Mouse (Mus musculus) kidney, postnatal 14 days (tissue): ENCODE measurements around the gene Celf2.
A peak's percentile ranks its signal among the peaks of the same experiment; 100 is the strongest.
"Not testable (repeated sequence)": the region's sequence is repeated elsewhere in the genome, so short reads cannot be mapped to it uniquely, and the experiment has no call there.

Source experiments
- DNase-seq: peaks from one replicate; pipeline ENCODE4 v3.0.0; 2022; ENCODE audit warnings: mixed read lengths

The Celf2 gene

GRCm38 (mm10) chr2:7378736-7379135 is 130.6 kb downstream of the Celf2 start:
- DNase-seq: no peak

GRCm38 (mm10) chr2:7377878-7378277 is 131.5 kb downstream of the Celf2 start:
- DNase-seq: no peak

GRCm38 (mm10) chr2:7367738-7368137 is 141.6 kb downstream of the Celf2 start:
- no peak for DNase-seq

- DNase-seq: no peak
These were observed 149.8 kb downstream of the Celf2 start for GRCm38 (mm10) chr2:7359557-7359956.

GRCm38 (mm10) chr2:7358816-7359215 is 150.5 kb downstream of the Celf2 start:
- no peak for DNase-seq

- no peak for DNase-seq
These were observed 158.1 kb downstream of the Celf2 start for GRCm38 (mm10) chr2:7351234-7351633.

GRCm38 (mm10) chr2:7346703-7347461 is 162.5 kb downstream of the Celf2 start:
- DNase-seq: no peak

GRCm38 (mm10) chr2:7344951-7345350 is 164.4 kb downstream of the Celf2 start:
- no peak for DNase-seq

GRCm38 (mm10) chr2:7342911-7343478 is 166.4 kb downstream of the Celf2 start:
- no peak for DNase-seq

- no peak for DNase-seq
These were observed 174.5 kb downstream of the Celf2 start for GRCm38 (mm10) chr2:7334846-7335245.

- DNase-seq: no peak
These were observed 181.1 kb downstream of the Celf2 start for GRCm38 (mm10) chr2:7328018-7328899.

GRCm38 (mm10) chr2:7319760-7320159 is 189.6 kb downstream of the Celf2 start:
- DNase-seq: no peak

- no peak for DNase-seq
These were observed 197.6 kb downstream of the Celf2 start for GRCm38 (mm10) chr2:7311776-7312175.

GRCm38 (mm10) chr2:7310840-7311182 is 198.6 kb downstream of the Celf2 start:
- DNase-seq: no peak

GRCm38 (mm10) chr2:7310129-7310839 is 199.1 kb downstream of the Celf2 start:
- no peak for DNase-seq

- DNase-seq: no peak
These were observed 200.0 kb downstream of the Celf2 start for GRCm38 (mm10) chr2:7309324-7309723.

GRCm38 (mm10) chr2:7308731-7309130 is 200.6 kb downstream of the Celf2 start:
- DNase-seq: no peak

GRCm38 (mm10) chr2:7287434-7287833 is 221.9 kb downstream of the Celf2 start:
- DNase-seq: no peak

- no peak for DNase-seq
These were observed 236.1 kb downstream of the Celf2 start for GRCm38 (mm10) chr2:7273214-7273613.

- no peak for DNase-seq
These were observed 239.3 kb downstream of the Celf2 start for GRCm38 (mm10) chr2:7270051-7270450.

- DNase-seq: no peak
These were observed 242.2 kb downstream of the Celf2 start for GRCm38 (mm10) chr2:7267166-7267565.

GRCm38 (mm10) chr2:7262668-7263067 is 246.7 kb downstream of the Celf2 start:
- DNase-seq: not testable (repeated sequence)

GRCm38 (mm10) chr2:7260186-7260585 is 249.2 kb downstream of the Celf2 start:
- peak; percentile 10 for DNase-seq
